Mouse (Mus musculus) cerebellum, adult 2 months (tissue): ENCODE measurements around the gene Sh2d7.

ENCODE experiments used
- CTCF ChIP-seq: fragments of 200-500 bp; IDR thresholded peaks from 2 replicates; pipeline ENCODE4 v1.5.1; 2011; ENCODE audit warnings: low read depth, mild to moderate bottlenecking, control low read depth, low read length, moderate library complexity, borderline replicate concordance; ENCODE audit not compliant: insufficient read depth
- POLR2A ChIP-seq: fragments of 200-500 bp; IDR thresholded peaks from 2 replicates; pipeline ENCODE4 v1.6.1; 2011; ENCODE audit warnings: low read length, control low read depth, borderline replicate concordance; ENCODE audit not compliant: insufficient read depth

GRCm38 (mm10) chr9:54549433-54549832 lies 10.6 kb downstream of the Sh2d7 start:
- TF ChIP-seq CTCF (no peak), POLR2A (no peak)
